Mouse (Mus musculus): Measurements from ENCODE around the gene Pecam1. TPM values are rescaled to one million over a fixed set of nuclear protein-coding genes. Genes with fewer than 3 reads are reported as not detected.

Pecam1 gene
- total RNA-seq, 1 experiment, result 83.9 TPM

DNA sequence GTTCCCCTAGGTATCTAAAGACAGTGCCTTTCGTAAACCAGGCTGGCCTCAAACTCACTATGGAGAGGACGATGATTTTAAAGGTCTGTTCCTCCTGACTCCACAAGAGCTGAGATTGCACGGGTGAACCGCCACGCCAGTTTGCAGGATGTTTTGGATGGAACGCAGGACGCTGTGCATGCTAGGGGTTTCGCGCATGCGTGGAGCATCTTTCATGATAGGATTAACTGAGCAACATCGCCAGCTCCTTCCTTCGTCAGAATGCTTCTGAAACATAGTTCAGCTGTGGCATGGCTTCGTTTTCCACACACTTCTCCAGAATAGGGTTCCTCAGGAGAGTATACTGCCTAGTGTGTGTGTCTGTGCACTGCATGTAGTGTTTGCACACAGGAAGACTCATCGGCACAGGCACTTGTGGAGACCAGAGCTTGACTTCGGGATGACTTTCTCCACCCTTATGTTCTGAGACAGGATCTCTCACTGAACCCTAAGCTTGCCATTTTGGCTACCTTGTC lies 26.8 kb downstream of the Pecam1 start:
- peak; percentile 47 for DNase-seq (ENCODE audit: low read depth, low spot score)
- H3K9ac ChIP-seq (ENCODE audit: insufficient read depth, low read depth, low read length, poor library complexity, severe bottlenecking), result peak overlapping the region; percentile 84
- TF ChIP-seq ZNF384 (IDR thresholded peaks at IDR 0.05; ENCODE audit: low read depth, low read length) (no peak), CHD2 (IDR thresholded peaks at IDR 0.05; ENCODE audit: low read depth, low read length) (no peak), ZC3H11A (IDR thresholded peaks at IDR 0.05; ENCODE audit: borderline replicate concordance, low read depth, low read length) (no peak), MAFK (IDR thresholded peaks at IDR 0.05; ENCODE audit: insufficient read depth, low read depth, low read length) (no peak), HCFC1 (IDR thresholded peaks at IDR 0.05; ENCODE audit: borderline replicate concordance, insufficient read depth, low read length) (no peak)
- H3K4me3 ChIP-seq (ENCODE audit: insufficient read depth in 1 of 2, low read depth in 1 of 2, low read length in 2 of 2, poor library complexity in 1 of 2, severe bottlenecking in 1 of 2), result peak overlapping the region; percentile 64 to 72
- H3K36me3 ChIP-seq (ENCODE audit: control insufficient read depth, insufficient read depth, low read length, poor library complexity, severe bottlenecking), result peaks cover 2% of the 10 kb centered on the region; the same call in 1 of the 2 replicates
- H3K27ac ChIP-seq (ENCODE audit: insufficient read depth, low read depth, low read length, poor library complexity, severe bottlenecking), result peak overlapping the region; percentile 99
- in situ Hi-C loops (cut with MboI; ENCODE audit: low sequenced_read_pairs in 2 of 2, unreplicated experiment in 2 of 2), result no loop called here
- no peaks in the 10 kb centered on the region for H3K9me3 ChIP-seq (ENCODE audit: control insufficient read depth, insufficient read depth, low read depth, low read length)
- peaks cover 7 to 11% of the 10 kb centered on the region in 2 experiments; a peak in 3 of 4 replicates for H3K4me1 ChIP-seq (ENCODE audit: control insufficient read depth in 2 of 2, insufficient read depth in 2 of 2, low read length in 2 of 2, poor library complexity in 1 of 2)

DNA sequence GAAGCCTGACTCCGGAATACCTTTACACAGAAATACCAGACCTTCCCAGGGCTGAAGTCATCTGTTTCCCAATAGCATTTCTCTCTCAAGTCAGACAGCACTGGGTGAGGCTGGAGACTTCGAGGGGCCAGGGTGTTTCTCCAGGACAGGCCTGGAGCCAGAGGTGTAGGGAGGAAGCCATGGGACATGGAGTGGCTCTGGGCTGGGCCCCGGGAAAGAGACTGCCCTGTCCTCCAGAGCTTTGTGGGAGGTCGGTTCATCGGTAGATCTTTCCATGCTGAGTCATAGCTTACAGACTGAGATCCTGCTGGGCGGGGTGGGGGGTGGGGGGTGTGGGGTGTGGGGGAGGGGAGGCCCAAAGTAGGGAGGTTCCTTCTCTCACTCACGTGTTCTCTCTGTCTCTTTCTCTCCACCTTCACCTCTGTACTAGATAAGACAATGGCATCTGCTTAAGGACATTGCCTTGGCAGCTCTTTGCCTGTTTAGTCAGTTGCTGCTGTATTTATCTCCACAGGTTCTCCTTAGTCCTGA lies 27.5 kb downstream of the Pecam1 start:
- Histone ChIP-seq H3K4me3 (ENCODE audit: insufficient read depth in 1 of 2, low read depth in 1 of 2, low read length in 2 of 2, poor library complexity in 1 of 2, severe bottlenecking in 1 of 2) (peak overlapping the region; percentile 64 to 72), H3K27ac (ENCODE audit: insufficient read depth, low read depth, low read length, poor library complexity, severe bottlenecking) (peak overlapping the region; percentile 99), H3K9me3 (ENCODE audit: control insufficient read depth, insufficient read depth, low read depth, low read length) (no peaks in the 10 kb centered on the region), H3K9ac (ENCODE audit: insufficient read depth, low read depth, low read length, poor library complexity, severe bottlenecking) (peak overlapping the region; percentile 84), H3K4me1 (ENCODE audit: control insufficient read depth in 2 of 2, insufficient read depth in 2 of 2, low read length in 2 of 2, poor library complexity in 1 of 2) (peaks cover 7 to 11% of the 10 kb centered on the region in 2 experiments; a peak in 3 of 4 replicates), H3K36me3 (ENCODE audit: control insufficient read depth, insufficient read depth, low read length, poor library complexity, severe bottlenecking) (peaks cover 2% of the 10 kb centered on the region; the same call in 1 of the 2 replicates)
- in situ Hi-C loops (cut with MboI; ENCODE audit: low sequenced_read_pairs in 2 of 2, unreplicated experiment in 2 of 2), result no loop called here
- peak; percentile 62 for DNase-seq (ENCODE audit: low read depth, low spot score)
- TF ChIP-seq ZNF384 (IDR thresholded peaks at IDR 0.05; ENCODE audit: low read depth, low read length), result no peak
- TF ChIP-seq CHD2 (IDR thresholded peaks at IDR 0.05; ENCODE audit: low read depth, low read length), result no peak
- TF ChIP-seq MAFK (IDR thresholded peaks at IDR 0.05; ENCODE audit: insufficient read depth, low read depth, low read length), result peak; percentile 66; the same call in 1 of the 2 replicates
- TF ChIP-seq HCFC1 (IDR thresholded peaks at IDR 0.05; ENCODE audit: borderline replicate concordance, insufficient read depth, low read length), result no peak; the same call in 1 of the 2 replicates
- no peak for TF ChIP-seq ZC3H11A (IDR thresholded peaks at IDR 0.05; ENCODE audit: borderline replicate concordance, low read depth, low read length)

DNA sequence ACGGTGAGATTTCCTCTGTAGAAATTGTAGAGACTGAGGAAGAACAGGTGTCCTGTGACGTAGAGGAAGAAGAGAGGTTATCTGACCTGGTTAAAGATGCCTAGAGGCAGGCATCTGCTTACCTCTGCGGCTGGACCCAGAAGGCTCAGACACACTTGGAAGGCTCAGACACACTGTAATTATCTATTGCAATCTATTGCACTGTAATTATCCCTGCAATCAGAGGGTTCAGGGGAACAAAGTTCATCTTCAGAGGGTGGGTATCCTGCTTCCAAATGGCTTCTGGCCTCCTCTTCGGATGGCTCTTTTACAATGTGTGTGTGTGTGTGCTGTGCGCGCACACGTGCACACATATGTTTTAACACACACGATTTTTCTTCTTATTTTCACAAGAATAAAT lies 30.0 kb downstream of the Pecam1 start:
- H3K9me3 ChIP-seq (ENCODE audit: control insufficient read depth, insufficient read depth, low read depth, low read length), result no peaks in the 10 kb centered on the region
- H3K4me1 ChIP-seq (ENCODE audit: control insufficient read depth in 2 of 2, insufficient read depth in 2 of 2, low read length in 2 of 2, poor library complexity in 1 of 2), result peaks cover 7 to 13% of the 10 kb centered on the region in 2 experiments; a peak in 3 of 4 replicates
- peaks cover 2% of the 10 kb centered on the region; the same call in 1 of the 2 replicates for H3K36me3 ChIP-seq (ENCODE audit: control insufficient read depth, insufficient read depth, low read length, poor library complexity, severe bottlenecking)
- H3K27ac ChIP-seq (ENCODE audit: insufficient read depth, low read depth, low read length, poor library complexity, severe bottlenecking), result no peak overlapping the region
- no peak for TF ChIP-seq ZC3H11A (IDR thresholded peaks at IDR 0.05; ENCODE audit: borderline replicate concordance, low read depth, low read length)
- no peak for TF ChIP-seq MAFK (IDR thresholded peaks at IDR 0.05; ENCODE audit: insufficient read depth, low read depth, low read length)
- TF ChIP-seq HCFC1 (IDR thresholded peaks at IDR 0.05; ENCODE audit: borderline replicate concordance, insufficient read depth, low read length), result no peak
- TF ChIP-seq CHD2 (IDR thresholded peaks at IDR 0.05; ENCODE audit: low read depth, low read length), result no peak
- TF ChIP-seq ZNF384 (IDR thresholded peaks at IDR 0.05; ENCODE audit: low read depth, low read length), result no peak
- H3K4me3 ChIP-seq (ENCODE audit: insufficient read depth in 1 of 2, low read depth in 1 of 2, low read length in 2 of 2, poor library complexity in 1 of 2, severe bottlenecking in 1 of 2), result no peak overlapping the region
- in situ Hi-C loops (cut with MboI; ENCODE audit: low sequenced_read_pairs in 2 of 2, unreplicated experiment in 2 of 2), result no loop called here
- H3K9ac ChIP-seq (ENCODE audit: insufficient read depth, low read depth, low read length, poor library complexity, severe bottlenecking), result no peak overlapping the region
- no peak for DNase-seq (ENCODE audit: low read depth, low spot score)

DNA sequence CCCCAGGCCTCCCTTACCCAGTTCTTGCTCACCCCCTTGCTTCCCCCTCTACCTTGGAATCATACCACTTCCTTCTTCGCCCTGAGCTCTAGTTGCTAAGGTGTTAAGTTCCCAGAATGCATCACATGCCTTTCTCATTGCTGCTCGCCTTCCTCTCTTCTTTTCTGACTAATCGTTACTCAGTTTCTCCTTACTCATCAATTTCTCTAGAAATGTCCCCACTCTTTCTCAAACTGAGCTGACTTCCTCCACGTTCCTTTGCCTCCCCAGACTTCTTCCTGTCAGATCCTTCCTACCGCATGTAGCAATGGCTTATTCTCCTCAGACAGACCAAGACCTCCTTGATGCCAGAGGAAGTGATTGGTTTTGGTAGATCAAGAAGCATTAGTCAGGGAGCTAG lies 33.9 kb downstream of the Pecam1 start:
- H3K36me3 ChIP-seq (ENCODE audit: control insufficient read depth, insufficient read depth, low read length, poor library complexity, severe bottlenecking), result peaks cover 6% of the 10 kb centered on the region
- H3K9me3 ChIP-seq (ENCODE audit: control insufficient read depth, insufficient read depth, low read depth, low read length), result no peaks in the 10 kb centered on the region
- no peak overlapping the region for H3K9ac ChIP-seq (ENCODE audit: insufficient read depth, low read depth, low read length, poor library complexity, severe bottlenecking)
- TF ChIP-seq HCFC1 (IDR thresholded peaks at IDR 0.05; ENCODE audit: borderline replicate concordance, insufficient read depth, low read length), result no peak
- in situ Hi-C loops (cut with MboI; ENCODE audit: low sequenced_read_pairs in 2 of 2, unreplicated experiment in 2 of 2), result no loop called here
- no peak for DNase-seq (ENCODE audit: low read depth, low spot score)
- H3K27ac ChIP-seq (ENCODE audit: insufficient read depth, low read depth, low read length, poor library complexity, severe bottlenecking), result no peak overlapping the region
- no peak overlapping the region for H3K4me3 ChIP-seq (ENCODE audit: insufficient read depth in 1 of 2, low read depth in 1 of 2, low read length in 2 of 2, poor library complexity in 1 of 2, severe bottlenecking in 1 of 2)
- H3K4me1 ChIP-seq (ENCODE audit: control insufficient read depth in 2 of 2, insufficient read depth in 2 of 2, low read length in 2 of 2, poor library complexity in 1 of 2), result peaks cover 0 to 13% of the 10 kb centered on the region in 2 experiments; a peak in 2 of 4 replicates
